Mouse (Mus musculus): ENCODE measurements around the gene Sgta. TPM values are rescaled to one million over a fixed set of nuclear protein-coding genes. Genes with fewer than 3 reads are reported as not detected.
A peak's percentile ranks its signal among the peaks of the same experiment; 100 is the strongest.

Sgta gene
- total RNA-seq, 2 experiments from 2014 or later, result 171 to 173 TPM

GRCm38 (mm10) chr10:81010851-81011250 lies 49.1 kb downstream of the Sgta start:
- no peak overlapping the region for H3K4me3 ChIP-seq
- no peak overlapping the region for H3K27ac ChIP-seq
- no peak for DNase-seq (ENCODE audit: extremely low spot score in 1 of 2, low spot score in 2 of 2)
- intact Hi-C loops (cut with DNase I), result no loop called here
- TF ChIP-seq CTCF (IDR thresholded peaks at IDR 0.05), result no peak

- intact Hi-C loops (cut with DNase I), result no loop called here
- Histone ChIP-seq H3K4me3 (no peak overlapping the region), H3K27ac (no peak overlapping the region; the same call in 1 of the 2 replicates)
- no peak for TF ChIP-seq CTCF (IDR thresholded peaks at IDR 0.05)
- no peak for DNase-seq (ENCODE audit: extremely low spot score in 1 of 2, low spot score in 2 of 2)
Observed at GRCm38 (mm10) chr10:81007240-81007639, 52.7 kb downstream of the Sgta start.

GRCm38 (mm10) chr10:81006005-81006677 lies 53.8 kb downstream of the Sgta start:
- no peak; the same call in none of the 2 replicates for TF ChIP-seq CTCF (IDR thresholded peaks at IDR 0.05)
- no peak overlapping the region for H3K4me3 ChIP-seq
- intact Hi-C loops (cut with DNase I), result no loop called here
- H3K27ac ChIP-seq, result peak overlapping the region; percentile 47
- DNase-seq (ENCODE audit: extremely low spot score in 1 of 2, low spot score in 2 of 2), result no peak

GRCm38 (mm10) chr10:81001161-81001560 lies 58.8 kb downstream of the Sgta start:
- intact Hi-C loops (cut with DNase I), result no loop called here
- Histone ChIP-seq H3K4me3 (no peak overlapping the region), H3K27ac (peak overlapping the region; percentile 76)
- DNase-seq (ENCODE audit: extremely low spot score in 1 of 2, low spot score in 2 of 2), result peak; percentile 52 to 77
- no peak for TF ChIP-seq CTCF (IDR thresholded peaks at IDR 0.05)

GRCm38 (mm10) chr10:81000197-81001062 lies 59.6 kb downstream of the Sgta start:
- H3K27ac ChIP-seq, result peak overlapping the region; percentile 76
- DNase-seq (ENCODE audit: extremely low spot score in 1 of 2, low spot score in 2 of 2), result no peak
- H3K4me3 ChIP-seq, result no peak overlapping the region
- intact Hi-C loops (cut with DNase I), result loop anchor here (1.0 kb wide), 2 partner anchors 37 to 41 kb away; partner anchors contain the start of gene Slc39a3
- TF ChIP-seq CTCF (IDR thresholded peaks at IDR 0.05), result no peak

- H3K4me3 ChIP-seq, result no peak overlapping the region
- peak; percentile 94 for TF ChIP-seq CTCF (IDR thresholded peaks at IDR 0.05)
- intact Hi-C loops (cut with DNase I), result loop anchor here (1.0 to 5.0 kb wide), 4 partner anchors 38 to 172 kb away; partner anchors contain the start of genes Oaz1 and Slc39a3
- H3K27ac ChIP-seq, result peak overlapping the region; percentile 76; the same call in 1 of the 2 replicates
- peak; percentile 85 to 90 for DNase-seq (ENCODE audit: extremely low spot score in 1 of 2, low spot score in 2 of 2)
Observed at GRCm38 (mm10) chr10:80999362-81000196, 60.4 kb downstream of the Sgta start.

GRCm38 (mm10) chr10:80998778-80999177 lies 61.2 kb downstream of the Sgta start:
- intact Hi-C loops (cut with DNase I), result loop anchor here (1.0 to 5.0 kb wide), 2 partner anchors 84 to 171 kb away; partner anchors contain the start of gene Oaz1
- Histone ChIP-seq H3K4me3 (no peak overlapping the region), H3K27ac (no peak overlapping the region)
- peak; percentile 64 to 77 for DNase-seq (ENCODE audit: extremely low spot score in 1 of 2, low spot score in 2 of 2)
- TF ChIP-seq CTCF (IDR thresholded peaks at IDR 0.05), result peak; percentile 73

GRCm38 (mm10) chr10:80998021-80998420 lies 62.0 kb downstream of the Sgta start:
- DNase-seq (ENCODE audit: extremely low spot score in 1 of 2, low spot score in 2 of 2), result no peak
- Histone ChIP-seq H3K27ac (no peak overlapping the region), H3K4me3 (no peak overlapping the region)
- intact Hi-C loops (cut with DNase I), result loop anchor here (5.0 kb wide), 1 partner anchor 171 kb away; the partner anchor contains the start of gene Oaz1
- TF ChIP-seq CTCF (IDR thresholded peaks at IDR 0.05), result no peak

- no peak for TF ChIP-seq CTCF (IDR thresholded peaks at IDR 0.05)
- no peak for DNase-seq (ENCODE audit: extremely low spot score in 1 of 2, low spot score in 2 of 2)
- intact Hi-C loops (cut with DNase I), result loop anchor here (5.0 kb wide), 1 partner anchor 170 kb away; the partner anchor contains the start of gene Oaz1
- no peak overlapping the region for H3K4me3 ChIP-seq
- no peak overlapping the region for H3K27ac ChIP-seq
Observed at GRCm38 (mm10) chr10:80997332-80997731, 62.6 kb downstream of the Sgta start.

GRCm38 (mm10) chr10:80996501-80996900 lies 63.5 kb downstream of the Sgta start:
- Histone ChIP-seq H3K27ac (no peak overlapping the region), H3K4me3 (no peak overlapping the region)
- DNase-seq (ENCODE audit: extremely low spot score in 1 of 2, low spot score in 2 of 2), result no peak
- intact Hi-C loops (cut with DNase I), result loop anchor here (5.0 kb wide), 1 partner anchor 169 kb away; the partner anchor contains the start of gene Oaz1
- TF ChIP-seq CTCF (IDR thresholded peaks at IDR 0.05), result no peak

GRCm38 (mm10) chr10:80995091-80995632 lies 64.8 kb downstream of the Sgta start:
- Histone ChIP-seq H3K27ac (peak overlapping the region; percentile 7; the same call in 1 of the 2 replicates), H3K4me3 (peak overlapping the region; percentile 18)
- intact Hi-C loops (cut with DNase I), result loop anchor here (2.0 to 5.0 kb wide), 2 partner anchors 114 to 168 kb away; partner anchors contain the start of gene Oaz1
- peak; percentile 84 to 89 for DNase-seq (ENCODE audit: extremely low spot score in 1 of 2, low spot score in 2 of 2)
- peak; percentile 98 for TF ChIP-seq CTCF (IDR thresholded peaks at IDR 0.05)
